Mouse (Mus musculus) left cerebral cortex, adult 18-20 months (tissue): ENCODE results near the gene Rpl4. TPM values are rescaled to one million over a fixed set of nuclear protein-coding genes. Genes with fewer than 3 reads are reported as not detected.
"Not testable (repeated sequence)": the region's sequence is repeated elsewhere in the genome, so short reads cannot be mapped to it uniquely, and the experiment has no call there.

Experiments
- DNase-seq, 2 experiments: peaks; one replicate each; pipeline ENCODE4 v3.0.0; 2021 to 2022; ENCODE audit warnings: low spot score in 2 of 2, mixed read lengths in 1 of 2
- total RNA-seq, 2 experiments: library from RNA; stranded (reverse); gene quantifications; 2 replicates each; pipeline ENCODE4 v1.2.3; 2021

Rpl4 gene
- total RNA-seq, 2 experiments from 2014 or later = 589 to 593 TPM

- DNase-seq = peak; percentile 55 to 78
These were observed 22.4 kb downstream of the Rpl4 start for GRCm38 (mm10) chr9:64195554-64195953.

GRCm38 (mm10) chr9:64197524-64197923 is 24.3 kb downstream of the Rpl4 start:
- no peak for DNase-seq

GRCm38 (mm10) chr9:64198068-64198762 is 25.0 kb downstream of the Rpl4 start:
- DNase-seq = no peak

GRCm38 (mm10) chr9:64198763-64199418 is 25.7 kb downstream of the Rpl4 start:
- DNase-seq = not testable (repeated sequence)

GRCm38 (mm10) chr9:64199897-64200296 is 26.7 kb downstream of the Rpl4 start:
- DNase-seq = no peak

- no peak for DNase-seq
These were observed 29.2 kb downstream of the Rpl4 start for GRCm38 (mm10) chr9:64202331-64202730.

GRCm38 (mm10) chr9:64202866-64203265 is 29.7 kb downstream of the Rpl4 start:
- DNase-seq = no peak

GRCm38 (mm10) chr9:64207509-64208084 is 34.4 kb downstream of the Rpl4 start:
- no peak for DNase-seq

GRCm38 (mm10) chr9:64214452-64214851 is 41.3 kb downstream of the Rpl4 start:
- DNase-seq = no peak

GRCm38 (mm10) chr9:64216090-64216489 is 42.9 kb downstream of the Rpl4 start:
- no peak for DNase-seq

GRCm38 (mm10) chr9:64216641-64217040 is 43.5 kb downstream of the Rpl4 start:
- no peak for DNase-seq

- no peak for DNase-seq
These were observed 44.7 kb downstream of the Rpl4 start for GRCm38 (mm10) chr9:64217887-64218286.

- no peak for DNase-seq
These were observed 46.1 kb downstream of the Rpl4 start for GRCm38 (mm10) chr9:64219305-64219704.

GRCm38 (mm10) chr9:64219772-64220420 is 46.7 kb downstream of the Rpl4 start:
- DNase-seq = no peak

GRCm38 (mm10) chr9:64220603-64221002 is 47.4 kb downstream of the Rpl4 start:
- DNase-seq = no peak

- DNase-seq = peak; percentile 44 to 55
These were observed 48.3 kb downstream of the Rpl4 start for GRCm38 (mm10) chr9:64221480-64221879.

GRCm38 (mm10) chr9:64222098-64222497 is 48.9 kb downstream of the Rpl4 start:
- no peak for DNase-seq

- no peak for DNase-seq
These were observed 52.6 kb downstream of the Rpl4 start for GRCm38 (mm10) chr9:64225805-64226204.

- DNase-seq = no peak
These were observed 54.6 kb downstream of the Rpl4 start for GRCm38 (mm10) chr9:64227736-64228135.
